Mouse (Mus musculus): Measurements from ENCODE around the gene Tnip3. TPM values are rescaled to one million over a fixed set of nuclear protein-coding genes. Genes with fewer than 3 reads are reported as not detected.

Gene Tnip3
- polyA plus RNA-seq (2014; fragmentation: Illumina TruSeq; extraction: RNeasy Lipid Tissue Mini Kit (QIAGEN cat#74804)), result 1.5 TPM

GRCm38 (mm10) chr6:65525192-65525591, at the start of gene Tnip3:
Gene Tnip3, plus strand, starts transcription at chr6:65525313.

DNA sequence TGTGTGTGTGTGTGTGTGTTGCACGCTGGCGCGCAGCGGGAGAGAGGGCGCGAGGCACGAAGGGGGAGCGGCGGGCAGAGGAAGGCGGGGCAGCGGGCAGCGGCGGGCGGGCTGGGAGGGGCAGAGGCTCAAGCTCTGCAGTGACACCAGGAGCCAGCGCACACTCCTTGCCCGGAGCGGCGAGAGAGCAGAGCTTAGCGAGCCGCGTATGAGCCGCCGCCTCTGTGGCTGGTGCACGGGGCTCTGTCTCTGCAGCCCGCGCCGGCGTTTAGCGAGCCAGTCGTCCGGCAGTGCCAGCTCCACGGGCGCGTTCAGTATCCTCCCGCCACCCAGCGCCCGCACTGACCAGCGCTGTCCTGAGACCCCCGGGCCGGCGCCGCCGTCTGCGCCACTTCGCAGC, 146.3 kb downstream of the Tnip3 start, which contains the start of gene Ndnf:
Gene Ndnf, plus strand, starts transcription at position 140 of the 400 bp plus-strand sequence.

Other genes starting within 250 kb of the Tnip3 start
- gene C130060K24Rik, start 144.2 kb upstream of the Tnip3 start, polyA plus RNA-seq (2014; fragmentation: Illumina TruSeq; extraction: RNeasy Lipid Tissue Mini Kit (QIAGEN cat#74804)), result 6.9 TPM
- gene Ndnf, start 146.3 kb downstream of the Tnip3 start, polyA plus RNA-seq (2014; fragmentation: Illumina TruSeq; extraction: RNeasy Lipid Tissue Mini Kit (QIAGEN cat#74804)), result 4.3 TPM

All from ovary, adult 10 weeks (tissue).